Mouse (Mus musculus) stomach, postnatal 0 days (tissue): ENCODE data around the gene Tbc1d21.

Experiments used
- CTCF ChIP-seq: IDR thresholded peaks from 2 replicates; pipeline ENCODE4 v1.5.1; 2016; ENCODE audit warnings: antibody characterized with exemption, low read depth, mild to moderate bottlenecking, moderate library complexity
- EP300 ChIP-seq: optimal IDR thresholded peaks from 2 replicates; pipeline ENCODE3; 2016; ENCODE audit warnings: antibody characterized with exemption

- no peak for TF ChIP-seq CTCF
- no peak for TF ChIP-seq EP300
Observed at GRCm38 (mm10) chr9:58310043-58310660, 60.1 kb downstream of the Tbc1d21 start.
